Mouse (Mus musculus) lung, adult 2 months (tissue): ENCODE results near the gene Rnasel.

Experiments
- CTCF ChIP-seq: fragments of 200-500 bp; IDR thresholded peaks from 2 replicates; pipeline ENCODE4 v1.5.1; 2011; ENCODE audit warnings: mild to moderate bottlenecking, low read length, control low read depth; ENCODE audit not compliant: insufficient read depth
- POLR2A ChIP-seq: fragments of 200-500 bp; IDR thresholded peaks from 2 replicates; pipeline ENCODE4 v1.6.1; 2011; ENCODE audit warnings: low read depth, mild to moderate bottlenecking, control low read depth, low read length, borderline replicate concordance; ENCODE audit errors: extremely low read depth

DNA sequence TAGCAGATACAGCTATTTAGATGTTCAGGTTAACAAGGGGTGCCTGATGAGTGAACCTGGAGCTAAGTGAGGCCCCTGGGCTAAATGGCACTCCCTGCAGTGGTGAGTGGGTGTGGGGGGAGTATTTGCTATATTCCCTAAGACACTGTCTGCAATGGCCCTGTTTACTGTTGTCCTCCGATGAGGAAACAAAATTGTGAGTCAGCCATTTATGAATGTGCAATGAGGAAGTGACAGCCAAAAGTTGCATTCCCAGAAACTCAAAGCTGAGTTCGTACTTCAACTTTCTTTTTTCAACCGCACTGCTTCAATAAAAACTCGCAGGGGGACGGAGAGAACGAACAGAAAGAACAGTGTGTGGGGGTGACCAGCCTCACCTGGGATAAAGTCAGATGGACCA lies 3.3 kb downstream of the Rnasel start:
- TF ChIP-seq POLR2A (no peak), CTCF (no peak)
